Mouse (Mus musculus) activated CD4-positive, CD25-positive, alpha-beta regulatory T cell, adult 4 months (primary cell): ENCODE results near the gene Iqce. TPM values are rescaled to one million over a fixed set of nuclear protein-coding genes. Genes with fewer than 3 reads are reported as not detected.

Experiments
- ATAC-seq: one replicate; pipeline ENCODE4 v1.8.0; 2017
- polyA plus RNA-seq, 2 experiments: library from polyadenylated mRNA; unstranded; fragments of 100-300 nt; shearing (Covaris generic); gene quantifications; one replicate each; pipeline ENCODE4 v1.2.1; 2017

Gene Iqce
- polyA plus RNA-seq, result 10 to 100 TPM; 16.8 to 21.2 TPM

GRCm38 (mm10) chr5:140702103-140702513 lies at the start of gene Iqce:
TSS of gene Iqce (minus strand) at chr5:140702378.
- ATAC-seq, result peak; percentile 55

GRCm38 (mm10) chr5:140750925-140751324 lies 48.7 kb upstream of the Iqce start:
- ATAC-seq, result no peak

GRCm38 (mm10) chr5:140749062-140749875 lies 47.1 kb upstream of the Iqce start:
- peak; percentile 66 for ATAC-seq

DNA sequence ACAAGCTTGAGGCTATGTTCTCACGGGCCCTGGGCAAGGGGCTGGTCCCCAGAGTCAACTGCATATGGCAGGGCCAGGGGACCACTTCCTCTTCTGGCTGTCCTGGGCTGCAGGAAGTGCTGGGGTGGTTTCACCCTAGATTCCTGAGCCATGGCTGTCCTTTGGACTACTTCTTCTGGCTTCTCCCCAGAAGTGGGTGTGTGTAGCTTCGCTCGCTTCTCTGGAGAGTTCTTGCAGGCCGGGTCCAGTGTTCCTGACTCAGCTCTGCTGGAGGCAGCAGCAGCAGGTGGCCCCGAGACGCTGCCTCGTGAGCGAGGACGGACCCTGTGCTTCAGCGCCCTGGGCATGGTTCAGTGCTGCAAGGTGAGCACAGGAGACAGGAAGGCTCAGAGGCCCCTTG lies 46.2 kb upstream of the Iqce start:
- no peak for ATAC-seq

GRCm38 (mm10) chr5:140743706-140744131 lies 41.5 kb upstream of the Iqce start:
- ATAC-seq, result no peak

- no peak for ATAC-seq
Observed at GRCm38 (mm10) chr5:140741877-140742276, 39.7 kb upstream of the Iqce start.

DNA sequence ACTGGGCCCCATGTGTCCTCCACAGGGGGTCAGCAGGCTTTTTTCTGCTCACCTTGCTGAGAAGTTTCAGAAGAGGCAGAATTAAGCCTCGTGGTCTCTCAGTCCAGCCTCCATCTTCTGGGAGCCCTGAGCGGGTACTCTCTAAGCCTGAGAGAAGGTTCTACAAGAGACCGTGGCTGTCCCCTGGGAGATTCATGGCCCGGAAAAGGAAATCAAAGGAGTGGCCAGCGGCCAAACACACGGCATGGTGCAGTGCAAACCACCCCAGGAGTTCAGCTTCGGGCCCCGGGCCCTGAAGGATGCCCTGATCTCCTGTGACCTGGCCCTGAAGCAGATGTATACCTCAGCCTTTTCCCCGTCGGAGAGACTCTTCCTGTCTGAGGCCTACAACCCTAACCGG lies 38.9 kb upstream of the Iqce start:
- no peak for ATAC-seq

DNA sequence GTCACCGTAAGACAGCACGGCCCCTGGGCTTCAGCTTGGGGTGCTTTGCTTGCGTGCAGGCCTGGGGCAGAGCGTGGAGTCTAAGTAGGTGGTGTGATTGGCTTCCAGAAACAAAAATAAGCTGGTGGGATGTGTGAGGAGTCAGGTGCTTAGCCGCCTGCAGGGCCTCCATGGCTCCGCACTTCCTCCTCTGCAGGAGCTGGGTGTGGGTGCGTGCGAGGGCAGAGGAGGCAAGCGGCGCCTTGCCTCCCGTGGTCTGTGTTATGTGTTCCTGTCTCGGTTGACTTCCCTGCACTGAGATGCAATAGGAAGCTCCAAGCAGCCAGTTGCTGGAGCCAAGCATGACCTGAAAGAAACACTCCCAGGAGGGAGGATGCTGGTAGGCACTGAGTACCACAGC lies 37.6 kb upstream of the Iqce start:
- ATAC-seq, result no peak

- peak; percentile 37 for ATAC-seq
Observed at GRCm38 (mm10) chr5:140736166-140736565, 34.0 kb upstream of the Iqce start.

DNA sequence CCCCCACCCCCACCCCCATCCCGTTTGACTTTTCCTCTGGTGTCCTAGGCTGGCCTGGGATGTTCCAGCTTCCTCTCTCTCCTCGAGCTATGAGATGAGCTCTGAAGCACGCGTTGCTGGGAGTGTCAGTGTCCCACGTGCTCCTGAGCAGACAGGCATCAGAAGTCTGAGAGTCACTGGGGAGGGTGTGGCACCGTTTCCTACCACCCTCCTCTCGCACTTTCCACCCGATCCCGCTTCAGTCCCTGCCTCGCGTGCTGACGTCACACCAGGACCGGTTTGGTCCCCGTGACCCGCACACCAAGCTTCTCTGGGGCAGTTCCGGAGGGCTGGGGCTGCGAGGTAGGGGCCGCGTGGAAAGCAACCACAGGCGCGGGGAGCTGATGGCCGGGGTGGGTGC lies 33.1 kb upstream of the Iqce start:
- ATAC-seq, result peak; percentile 70

DNA sequence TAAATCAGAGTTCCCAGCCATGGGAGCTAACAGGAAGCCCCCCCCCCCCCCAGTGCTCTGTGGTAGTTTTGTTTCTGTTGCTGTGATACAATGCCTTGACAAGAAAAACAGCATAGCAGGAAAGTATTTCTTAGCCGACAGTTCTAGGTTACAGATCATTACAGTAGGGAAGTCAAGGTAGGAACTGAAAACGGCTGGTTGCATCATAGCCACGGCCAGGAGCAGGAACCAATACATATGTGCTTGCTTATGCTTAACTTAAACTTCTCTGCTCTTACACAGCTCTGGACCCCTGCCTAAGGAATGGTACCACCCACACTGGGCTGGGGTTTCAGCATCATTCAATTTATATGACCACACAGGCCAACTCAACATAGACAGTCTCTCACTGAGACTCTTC lies 31.2 kb upstream of the Iqce start:
- ATAC-seq, result no peak

GRCm38 (mm10) chr5:140732195-140732594 lies 30.0 kb upstream of the Iqce start:
- ATAC-seq, result no peak

DNA sequence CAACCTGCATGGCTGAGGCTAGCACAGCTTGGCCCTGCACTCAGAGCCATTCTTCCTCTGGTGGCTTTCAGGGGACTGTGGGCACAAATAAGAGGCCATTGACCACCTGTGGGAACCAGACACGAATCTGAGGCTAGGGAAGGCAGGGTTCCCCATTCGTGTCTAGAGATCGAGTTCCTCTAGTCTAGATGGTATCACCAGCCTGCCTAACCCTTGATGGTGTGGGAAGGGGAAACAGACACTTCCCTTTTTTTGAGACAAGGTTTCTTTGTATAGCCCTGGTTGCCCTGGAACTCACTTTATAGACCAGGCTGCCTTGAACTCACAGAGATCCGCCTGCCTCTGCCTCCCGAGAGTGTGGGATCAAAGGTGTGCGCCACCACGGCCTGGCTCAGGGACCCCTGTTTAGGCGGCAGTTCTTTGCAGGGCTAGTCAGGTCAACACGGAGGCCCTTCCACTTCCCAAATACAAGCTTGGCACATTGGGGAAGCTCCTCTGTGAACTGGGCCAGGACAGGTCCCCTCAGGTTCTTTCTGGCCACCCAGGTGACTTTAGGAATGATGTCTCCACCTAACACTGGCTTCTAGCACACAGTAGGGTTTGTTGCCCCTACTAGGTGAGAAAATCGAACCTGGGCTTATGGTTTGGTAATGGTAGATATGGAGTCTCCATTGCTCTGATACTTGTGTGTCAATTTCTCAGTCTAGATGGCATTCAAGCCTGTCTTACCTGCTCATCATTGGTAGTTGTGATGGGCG lies 29.0 kb upstream of the Iqce start:
- ATAC-seq, result no peak

DNA sequence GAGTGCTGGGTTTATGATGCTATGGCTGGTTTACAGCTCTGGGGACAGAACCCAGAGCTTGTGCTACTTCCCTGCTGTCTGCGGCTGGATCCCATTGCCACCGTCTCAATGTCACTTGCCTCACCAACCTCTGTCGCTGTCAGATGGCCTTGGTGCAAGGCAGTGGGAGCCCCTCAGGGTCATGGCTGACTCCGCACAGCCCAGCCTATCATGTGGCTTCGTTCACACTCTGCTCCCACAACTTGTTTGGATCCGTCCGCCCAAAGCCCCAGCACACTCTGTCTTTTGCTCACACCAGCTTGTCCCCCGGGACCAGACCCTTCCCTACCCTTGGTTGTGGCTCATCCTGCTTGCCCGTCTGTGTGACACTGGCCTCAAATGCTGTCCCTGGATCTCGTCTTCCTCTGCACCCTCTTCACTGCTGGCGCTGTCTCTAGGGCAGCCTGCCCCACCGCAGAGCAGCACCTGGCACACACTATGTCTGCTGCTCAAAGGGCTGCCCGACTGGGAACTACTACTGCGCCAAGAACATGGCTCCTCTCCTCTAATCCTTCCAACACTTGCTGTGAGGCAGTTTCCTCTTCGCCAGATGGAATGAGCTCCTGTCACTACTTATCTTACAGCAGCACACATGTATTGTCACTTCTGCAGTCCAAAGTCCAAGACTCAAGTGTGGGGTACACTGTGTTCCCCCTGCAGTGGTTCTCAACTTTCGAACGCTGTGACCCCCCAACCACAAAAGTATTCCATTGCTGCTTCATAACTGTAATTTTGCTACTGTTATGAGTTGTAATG lies 25.0 kb upstream of the Iqce start:
- ATAC-seq, result no peak

- ATAC-seq, result no peak
Observed at GRCm38 (mm10) chr5:140726062-140726839, 24.1 kb upstream of the Iqce start.

DNA sequence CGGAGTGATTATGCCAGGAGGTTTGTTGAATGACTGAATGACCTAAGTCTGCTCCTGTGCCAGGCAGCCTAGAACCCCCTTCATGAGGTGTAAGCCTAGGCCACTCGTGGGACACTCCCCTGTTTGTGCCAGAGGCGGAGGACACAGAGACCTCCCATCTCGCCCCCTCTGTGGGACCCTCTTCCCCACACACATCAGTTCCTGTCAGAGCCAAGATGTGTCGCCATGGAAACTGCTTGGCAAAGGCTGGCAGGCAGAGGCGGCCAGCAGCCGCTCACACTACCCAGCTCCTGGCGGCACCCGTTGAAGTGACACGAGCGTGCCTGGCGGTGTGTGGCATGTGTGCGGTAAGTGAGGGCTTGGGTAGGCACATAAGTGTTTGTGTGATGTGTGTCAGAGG lies 21.6 kb upstream of the Iqce start, which contains the start of gene Amz1:
Gene Amz1, plus strand, starts transcription at position 306 of the 400 bp plus-strand sequence.
- ATAC-seq, result no peak

GRCm38 (mm10) chr5:140722121-140722520 lies 19.9 kb upstream of the Iqce start:
- no peak for ATAC-seq

DNA sequence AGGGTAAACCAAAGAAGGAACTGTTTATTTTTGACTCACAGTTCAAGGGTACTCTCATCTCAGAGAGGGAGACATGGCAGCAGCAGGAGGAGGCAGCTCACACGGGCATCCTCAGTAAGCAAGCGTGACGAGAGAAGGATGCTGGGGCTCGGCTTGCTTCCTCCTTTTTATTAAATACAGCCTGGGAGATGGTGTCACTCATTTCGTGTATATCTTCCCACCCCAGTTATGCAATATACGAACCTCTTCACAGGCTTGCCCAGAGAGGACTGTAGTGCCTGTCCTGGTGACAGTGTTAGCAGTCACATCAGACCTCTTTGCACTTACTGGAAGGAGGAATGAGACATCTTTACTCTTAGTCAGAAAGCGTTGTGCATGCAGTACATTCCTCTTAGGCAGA lies 18.6 kb upstream of the Iqce start:
- ATAC-seq, result no peak

- no peak for ATAC-seq
Observed at GRCm38 (mm10) chr5:140711040-140711439, 8.9 kb upstream of the Iqce start.

- ATAC-seq, result no peak
Observed at GRCm38 (mm10) chr5:140710315-140710714, 8.1 kb upstream of the Iqce start.

DNA sequence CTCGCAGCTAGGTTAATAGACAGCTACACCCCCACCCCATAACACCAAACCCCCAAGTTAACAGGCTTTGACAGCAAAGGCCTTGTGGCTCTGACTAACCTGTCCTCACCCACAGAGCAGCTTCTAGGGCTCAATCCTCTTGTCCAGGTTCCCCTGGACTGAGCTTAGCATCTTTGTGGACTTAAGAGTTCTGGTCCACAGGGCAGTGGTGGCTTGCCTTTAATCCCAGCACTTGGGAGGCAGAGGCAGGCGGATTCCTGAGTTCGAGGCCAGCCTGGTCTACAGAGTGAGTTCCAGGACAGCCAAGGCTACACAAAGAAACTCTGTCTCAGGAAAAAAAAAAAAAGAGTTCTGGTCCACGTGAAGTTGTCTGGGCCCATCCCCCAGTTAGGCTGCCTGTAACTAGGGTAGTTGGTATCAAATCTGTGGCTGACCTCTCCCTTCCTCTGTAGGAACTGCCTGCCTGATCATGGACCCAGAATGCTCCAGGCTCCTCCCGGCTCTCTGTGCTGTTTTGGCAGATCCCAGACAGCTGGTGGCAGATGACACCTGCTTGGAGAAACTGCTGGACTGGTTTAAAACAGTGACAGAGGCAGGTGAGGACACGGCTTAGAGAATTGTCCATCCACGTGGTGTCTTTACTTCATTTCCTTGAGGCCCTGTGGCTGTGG lies 3.5 kb upstream of the Iqce start:
- ATAC-seq, result no peak
